ENCODE assay signal across 7 mouse cellular contexts in the genomic region with DNA sequence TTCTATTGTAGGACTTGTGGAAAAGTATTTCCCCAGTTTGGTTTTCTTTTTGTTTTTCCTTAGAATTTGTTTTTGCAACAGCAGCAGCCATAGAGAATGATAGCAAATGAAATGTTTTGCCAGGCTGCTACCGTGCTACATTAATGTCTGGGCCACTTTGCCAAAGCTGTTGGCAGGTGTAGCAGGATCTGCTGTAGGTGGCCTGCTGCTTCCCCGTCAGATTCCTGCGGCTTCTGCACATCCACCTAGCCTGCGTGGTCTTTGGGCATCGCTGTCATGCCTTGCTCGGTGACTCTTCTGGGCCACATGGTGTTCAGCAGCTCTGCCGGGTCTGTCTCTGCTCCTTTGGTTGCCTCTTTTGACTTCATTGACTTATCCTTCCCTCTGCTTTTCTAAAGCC.
"Had no signal": no experiment of that assay in that cellular context is flagged by ENCODE, and none has a peak within 500 bp of the region (broad histone marks: within the 10 kb centered on the region; RNA-seq: fewer than 3 reads in every experiment).

No protein-coding gene starts in this region.

- DNase-seq: kidney, postnatal 14 days; layer of hippocampus, postnatal 36 days; lung, adult 18-20 months; right cerebral cortex, adult 18-20 months; right cerebral cortex, postnatal 25 days; thymus, adult 18-20 months; thymus, postnatal 14 days had no signal
